In genomic region chr2:50813568-50814461, GRCm38 (mm10) we compare ENCODE assay signal across 14 mouse cellular contexts.
DNase-seq lines count a peak whose midpoint lies in the region; ATAC-seq and TF ChIP-seq lines count a peak whose summit lies in the region.
"Had no signal": no experiment of that assay in that cellular context is flagged by ENCODE, and none has a peak within 500 bp of the region (broad histone marks: within the 10 kb centered on the region; RNA-seq: fewer than 3 reads in every experiment).

No protein-coding gene starts in this region.

- no peak overlapping the region for H3K4me2 ChIP-seq in kidney, postnatal 0 days (ENCODE audit: low read length)
- H3K4me2 ChIP-seq: embryonic facial prominence, embryonic 15.5 days; kidney, embryonic 15.5 days had no signal

- no peaks in the 10 kb centered on the region for H3K36me3 ChIP-seq in kidney, postnatal 0 days (ENCODE audit: insufficient read depth, low read length)
- H3K36me3 ChIP-seq: embryonic facial prominence, embryonic 15.5 days; kidney, embryonic 15.5 days had no signal

- peak; percentile 57 for DNase-seq in kidney, postnatal 0 days (ENCODE audit: low spot score)
- DNase-seq in kidney, adult 8-10 months, result no peak
- DNase-seq in CD4-positive helper T cell, adult 2 months (ENCODE audit: low read depth, low spot score), result peak; percentile 46
- peak; percentile 12 to 27 for DNase-seq in lung, postnatal 4 days
- DNase-seq in left cerebral cortex, postnatal 4 days, result no peak
- DNase-seq in Muller cell, postnatal 12 days (ENCODE audit: inconsistent ontology term), result no peak
- no peak for DNase-seq in frontal cortex, postnatal 36 days (ENCODE audit: low spot score in 2 of 2)
- DNase-seq: adrenal gland, adult 2 months; cerebellum, adult 9-10 months; retina, postnatal 1 day had no signal

- H3K9ac ChIP-seq in kidney, postnatal 0 days (ENCODE audit: low read depth, low read length), result no peak overlapping the region
- H3K9ac ChIP-seq: embryonic facial prominence, embryonic 15.5 days; kidney, embryonic 15.5 days had no signal

- 0 out of 2 replicates have a peak, but pooled peaks have one; percentile 15 for TF ChIP-seq CTCF in kidney, postnatal 0 days (IDR thresholded peaks at IDR 0.05; ENCODE audit: low read depth)

- intact Hi-C loops in left cerebral cortex, postnatal 4 days (cut with DNase I), result no loop called here

- no peak overlapping the region for H3K4me3 ChIP-seq in kidney, postnatal 0 days (replicated peaks; ENCODE audit: low read depth, low read length)
- H3K4me3 ChIP-seq: embryonic facial prominence, embryonic 15.5 days; kidney, embryonic 15.5 days had no signal

- H3K27ac ChIP-seq in kidney, postnatal 0 days, result no peak overlapping the region
- H3K27ac ChIP-seq: embryonic facial prominence, embryonic 15.5 days; kidney, embryonic 15.5 days had no signal

- H3K9me3 ChIP-seq in kidney, postnatal 0 days (replicated peaks; ENCODE audit: low read length), result no peaks in the 10 kb centered on the region
- H3K9me3 ChIP-seq: embryonic facial prominence, embryonic 15.5 days; kidney, embryonic 15.5 days had no signal

- WGBS in kidney, postnatal 0 days, result 62% methylated on average over 9 of the region's 9 CpGs

- H3K27me3 ChIP-seq in kidney, postnatal 0 days (ENCODE audit: insufficient read depth, low read length), result no peaks in the 10 kb centered on the region
- H3K27me3 ChIP-seq: embryonic facial prominence, embryonic 15.5 days; kidney, embryonic 15.5 days had no signal

- no peaks in the 10 kb centered on the region for H3K4me1 ChIP-seq in kidney, postnatal 0 days (replicated peaks; ENCODE audit: insufficient read depth, low read length)

- no peak for ATAC-seq in kidney, postnatal 0 days (replicated peaks; ENCODE audit: low FRiP score, low read depth)
- ATAC-seq in common myeloid progenitor, adult 5-6 weeks (replicated peaks; ENCODE audit: low read depth, poor library complexity, severe bottlenecking), result peak; percentile 68
- ATAC-seq: midbrain, embryonic 16.5 days had no signal

Comparison
In these comparisons a context has a peak if more than half of its experiments do, and no peak if none do; other contexts are left out.
1. DNase-seq: peak in kidney, postnatal 0 days (single experiment), CD4-positive helper T cell, adult 2 months (single experiment) and lung, postnatal 4 days (2 of 2); none in kidney, adult 8-10 months (0 of 2), left cerebral cortex, postnatal 4 days (single experiment), Muller cell, postnatal 12 days (single experiment) and frontal cortex, postnatal 36 days (0 of 2).